Mouse (Mus musculus): ENCODE data around the gene Tubal3.

Gene Tubal3

DNA sequence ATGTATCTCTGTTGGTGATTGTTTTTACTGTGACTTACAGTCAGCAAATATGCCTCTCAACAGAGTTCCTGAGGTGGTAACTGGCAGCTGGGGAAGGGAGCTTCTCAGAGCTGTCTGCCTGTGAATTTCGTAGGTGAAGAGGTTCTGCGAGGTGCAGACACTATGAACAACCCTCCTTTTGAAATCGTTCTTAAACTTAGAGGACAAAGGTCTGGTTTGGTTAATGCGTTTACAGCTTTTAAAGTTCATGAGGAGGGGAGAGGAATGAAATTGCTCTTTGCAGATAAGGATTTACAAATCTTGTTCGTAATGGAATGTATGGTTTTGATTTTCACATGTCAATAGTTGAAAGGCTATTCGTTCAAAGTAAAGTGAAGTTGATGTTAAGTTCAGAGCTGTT lies 7.6 kb downstream of the Tubal3 start:
- DNase-seq, result no peak

DNA sequence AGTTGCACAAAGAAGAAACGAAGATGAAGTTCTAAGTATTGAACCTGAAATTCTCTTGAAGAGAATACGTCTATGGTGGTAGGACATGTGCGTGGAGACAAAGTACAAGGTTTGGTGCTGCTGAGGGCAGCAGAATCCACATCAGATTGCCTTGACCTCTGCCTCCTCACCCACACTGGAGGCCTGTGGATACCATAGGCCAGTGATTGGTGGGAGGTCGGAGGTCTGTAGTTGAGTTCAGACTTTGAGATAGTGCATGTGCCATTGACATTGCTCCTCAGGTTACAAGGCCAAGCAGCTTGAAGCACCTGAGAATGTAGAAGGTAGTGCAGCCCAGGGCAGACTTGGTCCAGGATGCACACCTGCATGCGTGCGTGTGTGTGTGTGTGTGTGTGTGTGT lies 8.0 kb downstream of the Tubal3 start:
- DNase-seq, result no peak

DNA sequence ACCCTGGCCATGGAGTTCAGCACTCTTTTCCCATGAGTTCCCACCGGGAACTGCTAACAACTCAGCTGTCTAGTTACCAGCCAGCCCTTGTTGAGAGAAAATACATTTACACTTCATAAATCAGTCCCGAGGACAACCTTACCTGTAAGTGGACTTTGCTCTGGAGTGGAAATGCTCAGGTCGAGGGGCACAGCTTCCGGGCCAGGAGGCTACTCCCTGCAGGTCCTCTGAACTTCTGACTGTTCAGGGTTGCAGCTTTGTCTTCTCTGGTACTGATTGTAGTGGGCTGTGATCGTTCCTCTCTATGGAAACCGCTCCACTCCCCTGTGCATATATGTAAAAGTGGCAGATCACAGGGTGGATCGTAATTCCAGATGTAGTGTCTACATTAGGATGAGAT lies 26.6 kb downstream of the Tubal3 start:
- DNase-seq, result no peak

DNA sequence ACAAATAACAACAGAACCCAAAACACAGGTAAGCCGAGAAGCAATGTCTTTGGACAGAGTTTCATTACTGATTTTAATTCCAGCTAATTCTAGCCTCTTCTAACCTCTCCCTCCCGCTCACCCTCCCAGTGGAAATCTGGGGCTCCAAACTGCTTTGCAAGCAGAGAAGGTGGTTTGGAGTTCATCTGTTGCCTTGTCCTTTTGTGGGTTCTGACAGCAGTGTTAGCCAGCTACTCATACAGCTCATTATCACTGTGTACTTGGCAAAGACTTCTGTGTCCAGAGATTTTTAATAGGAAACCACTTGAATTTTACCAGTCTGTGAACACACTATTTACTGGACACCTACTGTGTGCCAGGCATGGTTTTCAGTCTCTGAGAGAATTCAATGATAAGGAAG lies 27.2 kb downstream of the Tubal3 start, which contains the start of gene Ucn3:
Ucn3 (minus strand) TSS at position 101 of the 400 bp plus-strand sequence.
- no peak for DNase-seq

DNA sequence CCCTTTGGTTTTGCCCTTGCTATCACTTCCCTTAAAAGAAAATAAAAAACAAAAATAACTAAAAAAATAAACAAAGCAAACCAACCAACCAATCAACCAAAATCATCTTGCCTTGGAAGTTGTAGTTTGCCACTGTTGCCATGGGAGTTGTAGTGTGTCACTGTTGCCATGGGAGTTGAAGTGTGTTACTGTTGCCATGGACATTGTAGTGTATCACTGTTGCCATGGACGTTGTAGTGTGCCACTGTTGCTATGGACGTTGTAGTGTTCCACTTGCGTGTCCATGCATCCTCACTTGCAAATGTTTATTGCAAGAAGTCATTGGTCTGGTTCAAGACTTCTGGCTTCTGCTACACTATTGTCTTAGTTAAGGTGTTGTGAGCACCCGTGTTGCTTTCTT lies 29.2 kb downstream of the Tubal3 start:
- DNase-seq, result no peak

DNA sequence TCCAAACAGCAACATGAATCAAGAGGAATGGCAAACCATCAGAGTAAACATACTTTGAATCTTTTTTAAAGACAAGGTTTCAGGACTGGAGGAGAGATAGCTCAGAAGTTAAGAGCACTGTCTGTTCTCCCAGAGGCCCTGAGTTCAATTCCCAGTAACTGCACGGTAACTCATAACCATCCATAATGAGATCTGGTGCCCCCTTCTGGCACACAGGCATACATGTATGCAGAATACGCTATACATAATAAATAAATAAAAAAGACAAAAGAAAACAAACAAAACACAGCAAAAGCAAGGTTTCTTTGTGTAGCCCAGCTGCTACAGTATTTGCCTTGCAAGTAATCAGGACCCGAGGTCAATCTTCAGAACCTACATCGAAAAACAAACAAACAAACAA lies 31.4 kb downstream of the Tubal3 start:
- DNase-seq, result no peak

DNA sequence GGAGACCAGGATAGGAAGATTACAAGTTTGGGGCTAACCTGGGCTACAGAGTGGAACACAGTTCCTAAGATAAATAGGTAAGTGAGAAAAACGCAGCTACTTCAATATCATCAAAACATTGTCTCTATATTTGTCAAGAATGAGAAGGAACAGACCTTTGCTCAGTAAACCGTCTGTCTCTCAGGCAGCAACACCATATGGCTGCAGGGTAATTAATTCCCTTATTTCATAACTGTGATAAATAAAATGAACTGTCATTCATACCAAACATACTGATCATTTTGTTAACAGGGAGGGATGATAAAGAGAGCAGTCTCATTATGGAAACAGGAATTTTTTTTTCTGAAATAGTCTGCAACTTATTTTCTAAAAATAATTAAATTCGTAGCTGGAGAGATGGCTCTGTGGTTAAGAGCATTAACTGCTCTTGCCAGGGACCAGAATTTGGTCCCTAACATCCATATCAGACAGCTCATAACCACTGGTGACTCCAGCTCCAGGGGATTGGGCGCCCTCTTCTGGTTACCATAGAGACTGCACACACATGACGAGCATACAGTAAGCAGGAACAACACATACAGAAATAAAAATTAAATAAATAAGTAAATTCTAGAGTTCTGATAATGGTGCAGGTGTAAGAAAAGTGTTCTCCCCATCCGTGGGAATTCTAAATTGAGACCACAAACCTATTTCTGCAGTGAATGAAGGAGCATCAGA lies 33.3 kb downstream of the Tubal3 start:
- no peak for DNase-seq

DNA sequence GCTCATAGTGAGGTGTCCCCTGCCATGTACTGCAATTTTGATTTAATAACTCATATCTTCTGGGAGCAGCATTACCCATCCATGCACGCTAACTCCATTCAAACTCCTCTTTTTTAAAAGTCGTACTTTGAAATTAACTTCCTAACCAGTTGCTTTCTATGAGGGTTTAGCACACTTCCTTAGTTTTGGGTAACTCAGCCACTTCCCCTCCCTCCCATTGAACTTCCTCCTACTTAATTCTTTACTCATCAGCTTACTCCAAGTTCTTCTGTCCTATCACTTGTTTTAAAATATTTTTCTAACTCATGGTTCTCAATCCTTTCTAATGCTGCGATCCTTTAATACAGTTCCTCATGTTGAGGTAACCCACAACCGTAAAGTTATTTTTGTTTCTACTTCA lies 50.8 kb downstream of the Tubal3 start:
- DNase-seq, result no peak

Measured in cerebellum, postnatal 10 days (tissue).